Mouse (Mus musculus) heart, adult 2 months (tissue): ENCODE results near the gene Olfr1175-ps.

Source experiments
- CTCF ChIP-seq: fragments of 200-600 bp; IDR thresholded peaks from 2 replicates; pipeline ENCODE4 v1.8.1; 2022; ENCODE audit warnings: antibody characterized with exemption, mild to moderate bottlenecking, moderate library complexity
- POLR2A ChIP-seq: fragments of 200-500 bp; IDR thresholded peaks from 2 replicates; pipeline ENCODE4 v1.6.1; 2011; ENCODE audit warnings: mild to moderate bottlenecking, low read depth, low read length, control low read depth; ENCODE audit not compliant: insufficient read depth

DNA sequence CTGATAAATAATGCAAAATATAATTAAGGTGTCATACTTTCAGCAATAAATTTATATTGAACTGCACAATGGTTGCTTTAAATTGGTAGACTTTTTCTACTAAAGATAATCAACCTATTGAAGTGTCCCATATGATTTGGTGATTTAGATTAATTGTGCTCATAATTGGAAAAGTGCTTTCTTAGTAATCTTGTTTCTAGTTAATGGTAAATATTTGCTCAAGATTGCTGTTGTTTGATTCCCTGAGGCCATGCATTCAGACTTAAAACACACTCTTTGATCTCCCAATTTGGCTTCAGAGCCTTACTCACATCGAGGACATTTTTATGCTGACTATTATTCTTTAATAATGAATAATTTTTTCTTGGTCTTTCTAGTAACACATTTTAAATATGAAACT is 9.4 kb upstream of the Olfr1175-ps start, which contains the start of gene Olfr1176:
- no peak for TF ChIP-seq POLR2A
- TF ChIP-seq CTCF, result no peak
